Mouse (Mus musculus) intestine, embryonic 16.5 days (tissue): ENCODE data around the gene Gm10570. TPM values are rescaled to one million over a fixed set of nuclear protein-coding genes. Genes with fewer than 3 reads are reported as not detected.

Experiments used
- ATAC-seq: fragments of 200-750 bp; cut with Nextera tagmentation; 2 replicates; pipeline ENCODE4 v1.8.0; 2017; ENCODE audit warnings: moderate TSS enrichment, moderate library complexity
- H3K27ac ChIP-seq: fragments of 300-500 bp; sonication (generic); 2 replicates; pipeline ENCODE4 v1.5.1; 2014; ENCODE audit warnings: mild to moderate bottlenecking, low read length
- H3K27me3 ChIP-seq: fragments of 300-500 bp; sonication (generic); replicated peaks from 2 replicates; pipeline ENCODE4 v1.6.1; 2014; ENCODE audit warnings: low read length, control low read depth, mixed read lengths; ENCODE audit not compliant: control insufficient read depth, insufficient read depth
- H3K36me3 ChIP-seq: fragments of 300-500 bp; sonication (generic); 2 replicates; pipeline ENCODE4 v1.6.1; 2014; ENCODE audit warnings: low read length, control low read depth; ENCODE audit not compliant: control insufficient read depth, insufficient read depth
- H3K4me1 ChIP-seq: fragments of 300-500 bp; sonication (generic); 2 replicates; pipeline ENCODE4 v1.6.1; 2014; ENCODE audit warnings: low read length, control low read depth, mixed read lengths; ENCODE audit not compliant: control insufficient read depth, insufficient read depth
- H3K4me2 ChIP-seq: fragments of 300-500 bp; sonication (generic); 2 replicates; pipeline ENCODE4 v1.6.1; 2014; ENCODE audit warnings: low read depth, low read length, control low read depth
- H3K4me3 ChIP-seq: fragments of 300-500 bp; sonication (generic); 2 replicates; pipeline ENCODE4 v1.5.1; 2014; ENCODE audit warnings: mild to moderate bottlenecking, low read length
- H3K9ac ChIP-seq: fragments of 300-500 bp; sonication (generic); 2 replicates; pipeline ENCODE4 v1.6.1; 2014; ENCODE audit warnings: low read depth, low read length
- H3K9me3 ChIP-seq: fragments of 300-500 bp; sonication (generic); 2 replicates; pipeline ENCODE4 v1.6.1; 2016; ENCODE audit warnings: low read length, control low read depth; ENCODE audit not compliant: control insufficient read depth
- WGBS: fragments of 180-500 bp; shearing (Covaris S2); extraction: QIAGEN DNeasy Blood & Tissue Kit; methylation state at CpG from one replicate; pipeline ENCODE4 v1.1.7; 2014; 5-methylcytosine and 5-hydroxymethylcytosine counted together
- polyA plus RNA-seq: library from polyadenylated mRNA; unstranded; fragments of >200 nt; fragmentation: Nextera tagmentation; extraction: Ambion mirVana; gene quantifications from 2 replicates; pipeline ENCODE4 v1.2.1, GENCODE M21; 2015

Gene Gm10570
- polyA plus RNA-seq, 1 experiment from 2014 or later = not detected

- WGBS = 53% methylated on average over 8 of the region's 8 CpGs
- ATAC-seq = no peak
- Histone ChIP-seq H3K4me1 (peaks cover 5% of the 10 kb centered on the region), H3K9ac (no peak overlapping the region), H3K36me3 (no peaks in the 10 kb centered on the region), H3K27ac (no peak overlapping the region), H3K9me3 (no peaks in the 10 kb centered on the region), H3K27me3 (peaks cover 17% of the 10 kb centered on the region), H3K4me3 (no peak overlapping the region), H3K4me2 (no peak overlapping the region)
Observed at GRCm38 (mm10) chr4:130309254-130309653, 780 bp upstream of the Gm10570 start.

- under 1% methylated on average over 23 of the region's 23 CpGs for WGBS
- Histone ChIP-seq H3K4me1 (peaks cover 5% of the 10 kb centered on the region), H3K4me2 (peak overlapping the region; percentile 97), H3K36me3 (no peaks in the 10 kb centered on the region), H3K9me3 (no peaks in the 10 kb centered on the region), H3K27me3 (peaks cover 17% of the 10 kb centered on the region), H3K9ac (peak overlapping the region; percentile 59), H3K27ac (no peak overlapping the region), H3K4me3 (peak overlapping the region; percentile 58)
- peak; percentile 58 for ATAC-seq
Observed at GRCm38 (mm10) chr4:130307851-130308230, 633 bp downstream of the Gm10570 start.

GRCm38 (mm10) chr4:130306796-130307630, 1.5 kb downstream of the Gm10570 start:
- no peaks in the 10 kb centered on the region for H3K36me3 ChIP-seq
- H3K4me1 ChIP-seq = peaks cover 5% of the 10 kb centered on the region
- 73% methylated on average over 10 of the region's 10 CpGs for WGBS
- peak overlapping the region; percentile 97 for H3K4me2 ChIP-seq
- no peaks in the 10 kb centered on the region for H3K9me3 ChIP-seq
- ATAC-seq = peak; percentile 24; the same call in 1 of the 2 replicates
- no peak overlapping the region for H3K9ac ChIP-seq
- H3K27me3 ChIP-seq = peaks cover 17% of the 10 kb centered on the region
- no peak overlapping the region for H3K27ac ChIP-seq
- no peak overlapping the region for H3K4me3 ChIP-seq

GRCm38 (mm10) chr4:130304746-130305145, 3.7 kb downstream of the Gm10570 start:
- Histone ChIP-seq H3K4me3 (no peak overlapping the region), H3K4me1 (peaks cover 9% of the 10 kb centered on the region), H3K9me3 (no peaks in the 10 kb centered on the region), H3K27ac (no peak overlapping the region), H3K27me3 (peaks cover 13% of the 10 kb centered on the region), H3K36me3 (no peaks in the 10 kb centered on the region), H3K4me2 (no peak overlapping the region), H3K9ac (no peak overlapping the region)
- ATAC-seq = no peak
- WGBS = 33% methylated on average over 3 of the region's 3 CpGs

- no peak overlapping the region for H3K27ac ChIP-seq
- H3K4me2 ChIP-seq = no peak overlapping the region
- H3K36me3 ChIP-seq = no peaks in the 10 kb centered on the region
- H3K9ac ChIP-seq = no peak overlapping the region
- H3K4me3 ChIP-seq = no peak overlapping the region
- H3K9me3 ChIP-seq = no peaks in the 10 kb centered on the region
- ATAC-seq = no peak
- 47% methylated on average over 12 of the region's 12 CpGs for WGBS
- H3K4me1 ChIP-seq = peaks cover 4% of the 10 kb centered on the region; the same call in 1 of the 2 replicates
- H3K27me3 ChIP-seq = 0 out of 2 replicates have a peak, but pooled peaks cover under 1% of the 10 kb centered on the region
Observed at GRCm38 (mm10) chr4:130302285-130302870, 6.1 kb downstream of the Gm10570 start.

GRCm38 (mm10) chr4:130299629-130300018, 8.8 kb downstream of the Gm10570 start:
- ATAC-seq = no peak
- H3K9ac ChIP-seq = no peak overlapping the region

GRCm38 (mm10) chr4:130298877-130299628, 9.4 kb downstream of the Gm10570 start:
- Histone ChIP-seq H3K36me3 (no peaks in the 10 kb centered on the region), H3K27me3 (no peaks in the 10 kb centered on the region), H3K27ac (no peak overlapping the region), H3K9ac (no peak overlapping the region), H3K4me1 (peaks cover 11% of the 10 kb centered on the region; the same call in 1 of the 2 replicates), H3K4me3 (no peak overlapping the region), H3K4me2 (no peak overlapping the region), H3K9me3 (no peaks in the 10 kb centered on the region)
- WGBS = 79% methylated on average over 11 of the region's 11 CpGs
- no peak for ATAC-seq

More at GRCm38 (mm10) chr4:130299629-130300018, 8.8 kb downstream of the Gm10570 start:
- no peak overlapping the region for H3K4me2 ChIP-seq
- H3K27ac ChIP-seq = no peak overlapping the region
- H3K36me3 ChIP-seq = no peaks in the 10 kb centered on the region
- H3K27me3 ChIP-seq = no peaks in the 10 kb centered on the region
- 66% methylated on average over 8 of the region's 8 CpGs for WGBS
- H3K4me1 ChIP-seq = peaks cover 11% of the 10 kb centered on the region; the same call in 1 of the 2 replicates
- no peaks in the 10 kb centered on the region for H3K9me3 ChIP-seq
- H3K4me3 ChIP-seq = no peak overlapping the region

- no peak overlapping the region for H3K9ac ChIP-seq
- no peaks in the 10 kb centered on the region for H3K9me3 ChIP-seq
- H3K4me3 ChIP-seq = no peak overlapping the region
- peaks cover 11% of the 10 kb centered on the region; the same call in 1 of the 2 replicates for H3K4me1 ChIP-seq
- H3K27me3 ChIP-seq = no peaks in the 10 kb centered on the region
- 21% methylated on average over 13 of the region's 13 CpGs for WGBS
- H3K27ac ChIP-seq = no peak overlapping the region
- no peak overlapping the region for H3K4me2 ChIP-seq
- ATAC-seq = peak; percentile 38; the same call in 1 of the 2 replicates
- no peaks in the 10 kb centered on the region for H3K36me3 ChIP-seq
Observed at GRCm38 (mm10) chr4:130297123-130297529, 11.3 kb downstream of the Gm10570 start.
